Mouse (Mus musculus) hindbrain, embryonic 16.5 days (tissue): ENCODE results near the gene Gnl3l. TPM values are rescaled to one million over a fixed set of nuclear protein-coding genes. Genes with fewer than 3 reads are reported as not detected.
A peak's percentile ranks its signal among the peaks of the same experiment; 100 is the strongest.

Source experiments
- ATAC-seq: fragments of 200-750 bp; cut with Nextera tagmentation; 2 replicates; pipeline ENCODE4 v1.8.0; 2017; ENCODE audit warnings: moderate TSS enrichment, moderate library complexity
- H3K27ac ChIP-seq: fragments of 300-500 bp; sonication (generic); 2 replicates; pipeline ENCODE4 v1.5.1; 2014; ENCODE audit warnings: low read depth, mild to moderate bottlenecking, control low read depth, low read length, moderate library complexity
- H3K27me3 ChIP-seq: fragments of 300-500 bp; sonication (generic); replicated peaks from 2 replicates; pipeline ENCODE4 v1.6.1; 2014; ENCODE audit warnings: low read length; ENCODE audit not compliant: control insufficient read depth, insufficient read depth
- H3K36me3 ChIP-seq: fragments of 300-500 bp; sonication (generic); 2 replicates; pipeline ENCODE4 v1.6.1; 2014; ENCODE audit warnings: mild to moderate bottlenecking, low read length, moderate library complexity, mixed read lengths; ENCODE audit not compliant: control insufficient read depth, insufficient read depth
- H3K4me1 ChIP-seq: fragments of 300-500 bp; sonication (generic); 2 replicates; pipeline ENCODE4 v1.6.1; 2014; ENCODE audit warnings: low read depth, low read length; ENCODE audit not compliant: control insufficient read depth, insufficient read depth
- H3K4me2 ChIP-seq: fragments of 300-500 bp; sonication (generic); 2 replicates; pipeline ENCODE4 v1.6.1; 2014; ENCODE audit warnings: mild to moderate bottlenecking, low read length, control low read depth, moderate library complexity
- H3K4me3 ChIP-seq: fragments of 300-500 bp; sonication (generic); 2 replicates; pipeline ENCODE4 v1.5.1; 2014; ENCODE audit warnings: mild to moderate bottlenecking, low read length, control low read depth, moderate library complexity
- H3K9ac ChIP-seq: fragments of 300-500 bp; sonication (generic); 2 replicates; pipeline ENCODE4 v1.6.1; 2014; ENCODE audit warnings: low read depth, mild to moderate bottlenecking, control low read depth, low read length, moderate library complexity
- H3K9me3 ChIP-seq: fragments of 300-500 bp; sonication (generic); 2 replicates; pipeline ENCODE4 v1.6.1; 2014; ENCODE audit warnings: mild to moderate bottlenecking, low read length, moderate library complexity; ENCODE audit not compliant: control insufficient read depth
- WGBS: fragments of 180-500 bp; shearing (Covaris S2); extraction: QIAGEN DNeasy Blood & Tissue Kit; methylation state at CpG from one replicate; pipeline ENCODE4 v1.1.7; 2014; 5-methylcytosine and 5-hydroxymethylcytosine counted together
- polyA plus RNA-seq: library from polyadenylated mRNA; unstranded; fragments of >200 nt; fragmentation: Nextera tagmentation; extraction: Ambion mirVana; gene quantifications from 2 replicates; pipeline ENCODE4 v1.2.1, GENCODE M21; 2015

Gene Gnl3l
- 80.7 and 80.9 TPM in 2 replicates for polyA plus RNA-seq

DNA sequence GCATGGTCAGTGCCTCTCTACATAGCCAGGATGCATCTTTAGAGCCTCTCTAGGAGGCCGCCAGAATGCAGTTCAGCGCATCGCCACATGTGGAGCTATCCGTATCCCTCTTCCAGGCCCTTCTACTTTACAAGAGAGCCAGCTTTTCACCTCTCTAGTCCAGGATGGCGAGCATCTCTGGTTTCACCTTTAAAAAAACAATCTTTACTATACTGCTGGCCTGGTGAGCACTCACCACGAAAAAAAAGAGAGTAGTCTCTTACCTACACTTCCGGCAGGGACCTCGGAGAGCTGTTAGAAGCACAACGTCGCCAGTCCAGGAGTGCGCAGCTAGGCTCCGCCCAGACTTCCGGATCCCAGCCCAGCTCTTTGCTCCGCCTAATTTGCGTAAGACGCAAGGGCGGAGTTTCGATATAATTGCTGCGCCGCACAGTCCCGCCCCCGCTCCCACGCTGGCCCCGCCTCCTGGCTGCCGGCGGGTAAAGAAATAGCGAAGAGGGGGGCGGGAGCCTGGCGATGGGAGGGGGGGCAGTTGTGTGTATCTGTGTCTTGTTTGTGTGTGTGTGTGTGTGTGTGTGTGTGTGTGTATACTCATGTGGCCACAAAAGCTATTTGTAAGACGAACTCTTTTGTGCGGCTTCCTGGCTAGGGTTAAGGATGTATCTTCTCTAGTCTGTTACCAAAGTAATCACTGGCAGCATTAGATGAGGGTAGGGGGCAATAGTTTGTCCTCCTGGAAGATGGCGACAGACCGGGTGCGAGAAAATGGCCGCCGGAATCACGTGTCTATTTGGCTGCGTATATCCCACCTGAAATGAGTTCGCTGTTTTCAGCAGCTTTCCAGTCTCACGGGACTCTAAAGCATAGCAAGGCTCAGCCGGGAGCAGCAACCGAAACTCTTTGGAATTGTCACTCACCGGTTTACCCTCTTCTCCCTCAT is at the start of gene Gnl3l:
Gnl3l (minus strand) TSS at position 385 of the 940 bp plus-strand sequence.
- H3K4me1 ChIP-seq, result no peaks in the 10 kb centered on the region
- no peaks in the 10 kb centered on the region for H3K27me3 ChIP-seq
- 13% methylated on average over 40 of the region's 43 CpGs for WGBS
- H3K4me3 ChIP-seq, result peak within 1 kb of the TSS; percentile 46
- peak within 1 kb of the TSS; percentile 57 for H3K4me2 ChIP-seq
- H3K36me3 ChIP-seq, result 0 out of 2 replicates have a peak, but pooled peaks cover 2% of the 10 kb centered on the region
- ATAC-seq, result peak; percentile 97
- peak within 1 kb of the TSS; percentile 85 for H3K27ac ChIP-seq
- no peaks in the 10 kb centered on the region for H3K9me3 ChIP-seq
- peak within 1 kb of the TSS; percentile 60 for H3K9ac ChIP-seq

DNA sequence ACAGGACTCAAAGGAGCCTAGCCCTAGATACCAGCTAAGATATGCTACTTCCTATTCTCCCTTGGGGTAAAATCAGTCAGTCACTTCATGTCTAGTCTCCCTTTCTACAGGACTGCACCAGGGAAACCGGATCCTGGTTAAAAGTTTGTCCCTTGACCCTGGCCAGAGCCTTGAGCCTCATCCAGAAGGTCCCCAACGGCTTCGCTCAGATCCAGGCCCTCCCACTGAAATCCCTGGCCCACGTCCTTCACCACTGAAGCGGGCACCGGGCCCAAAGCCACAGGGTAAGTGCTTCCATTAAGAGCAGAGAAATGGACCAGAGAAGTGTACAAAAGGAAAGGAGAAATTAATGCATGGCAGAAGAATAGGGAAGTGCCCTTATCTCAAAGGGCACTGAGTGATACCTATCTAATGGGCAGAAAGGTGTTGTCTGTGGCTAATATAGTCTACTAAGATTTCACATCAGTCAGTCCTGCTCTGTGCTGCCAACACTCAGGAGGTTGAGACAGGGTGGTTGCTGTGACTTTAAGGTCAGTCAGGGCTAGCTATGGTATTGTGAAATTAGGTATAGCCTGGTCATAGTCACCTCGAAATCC is 49.0 kb upstream of the Gnl3l start:
- no peaks in the 10 kb centered on the region for H3K27me3 ChIP-seq
- H3K9me3 ChIP-seq, result no peaks in the 10 kb centered on the region
- no peak for ATAC-seq
- no peak overlapping the region for H3K9ac ChIP-seq
- H3K4me1 ChIP-seq, result no peaks in the 10 kb centered on the region
- no peak overlapping the region for H3K4me3 ChIP-seq
- H3K36me3 ChIP-seq, result 0 out of 2 replicates have a peak, but pooled peaks cover 4% of the 10 kb centered on the region
- WGBS, result 85% methylated on average over 7 of the region's 7 CpGs
- no peak overlapping the region for H3K4me2 ChIP-seq
- H3K27ac ChIP-seq, result no peak overlapping the region

DNA sequence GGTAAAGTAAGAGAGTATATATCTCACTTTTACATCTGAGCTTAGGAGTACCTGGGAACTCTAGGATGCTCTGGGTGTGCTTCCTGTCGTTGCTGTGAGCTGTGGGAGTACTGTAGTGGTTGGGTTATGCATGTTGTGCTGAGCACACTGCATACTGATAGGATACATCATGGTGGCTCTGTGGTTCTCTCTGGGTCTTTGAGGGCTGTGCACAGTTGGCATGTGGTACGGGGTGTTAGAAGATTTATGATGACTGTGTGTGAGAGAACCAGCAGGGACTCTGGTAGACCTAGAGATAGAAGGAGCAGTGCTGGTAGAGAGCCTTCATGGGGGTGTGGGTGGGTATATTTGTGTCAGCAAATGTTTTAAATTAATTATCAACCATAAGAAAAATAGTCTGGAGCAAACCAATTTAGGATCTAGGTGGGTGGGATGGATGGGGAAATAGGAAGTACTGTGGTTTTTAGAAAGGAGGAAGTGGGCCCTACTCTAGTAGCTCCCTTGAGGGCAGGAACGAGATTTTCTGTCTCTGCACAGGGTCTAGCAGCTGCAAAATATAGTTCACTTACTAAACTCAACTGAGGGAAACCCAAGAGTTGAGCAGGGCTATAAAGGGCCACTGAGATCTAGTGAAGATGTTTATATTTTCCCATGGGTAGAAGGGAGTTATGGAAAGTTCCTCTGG is 44.6 kb upstream of the Gnl3l start:
- no peak for ATAC-seq
- H3K27me3 ChIP-seq, result no peaks in the 10 kb centered on the region
- H3K36me3 ChIP-seq, result no peaks in the 10 kb centered on the region
- H3K9me3 ChIP-seq, result no peaks in the 10 kb centered on the region
- no peak overlapping the region for H3K9ac ChIP-seq
- H3K4me2 ChIP-seq, result no peak overlapping the region
- H3K4me1 ChIP-seq, result no peaks in the 10 kb centered on the region
- no peak overlapping the region for H3K4me3 ChIP-seq
- WGBS, result 64% methylated on average over 3 of the region's 3 CpGs
- H3K27ac ChIP-seq, result no peak overlapping the region

DNA sequence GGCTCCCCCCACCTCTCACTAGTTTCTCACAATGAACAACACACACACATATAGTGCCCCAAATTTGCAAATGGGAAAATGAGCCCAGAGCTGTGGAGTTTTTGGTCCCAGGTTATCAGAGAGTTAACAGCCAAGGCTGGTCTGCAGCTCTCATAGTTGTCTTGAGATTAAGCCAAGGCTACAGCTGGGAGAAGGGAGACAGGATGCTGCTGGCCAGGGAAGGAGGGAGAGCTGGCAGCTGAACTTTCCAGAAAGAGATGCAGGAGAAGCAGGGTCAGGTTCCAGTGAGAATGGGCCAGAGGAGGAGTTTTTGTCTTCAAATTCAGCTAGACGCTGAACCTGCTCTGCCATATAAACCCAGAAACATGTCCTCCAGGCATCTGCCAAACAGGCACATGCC is 42.2 kb upstream of the Gnl3l start:
- Histone ChIP-seq H3K4me1 (no peaks in the 10 kb centered on the region), H3K36me3 (no peaks in the 10 kb centered on the region), H3K4me3 (no peak overlapping the region), H3K9ac (no peak overlapping the region), H3K9me3 (no peaks in the 10 kb centered on the region), H3K27me3 (no peaks in the 10 kb centered on the region), H3K4me2 (no peak overlapping the region), H3K27ac (no peak overlapping the region)
- WGBS, result 57% methylated on average over 1 of the region's 1 CpGs
- ATAC-seq, result no peak

DNA sequence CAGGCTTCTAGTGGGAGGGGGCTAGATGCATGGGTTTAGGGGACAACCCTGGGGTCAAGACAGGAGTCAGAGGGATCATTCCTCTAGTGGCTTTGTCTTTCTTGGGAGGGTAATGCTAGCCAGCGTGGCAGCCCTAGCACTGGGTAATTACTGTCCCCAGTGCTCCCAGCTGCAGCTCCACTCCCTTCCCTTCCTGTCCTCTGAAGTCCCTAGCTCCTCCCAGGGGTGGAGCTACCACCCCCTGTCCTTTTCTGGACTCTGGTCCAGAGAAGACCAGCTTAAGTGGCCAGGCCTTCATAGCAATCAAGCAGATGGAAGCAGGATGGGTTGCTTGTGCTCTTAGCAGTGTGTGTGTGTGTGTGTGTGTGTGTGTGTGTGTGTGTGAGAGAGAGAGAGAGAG is 38.4 kb upstream of the Gnl3l start:
- Histone ChIP-seq H3K4me3 (no peak overlapping the region), H3K9ac (no peak overlapping the region), H3K9me3 (no peaks in the 10 kb centered on the region), H3K36me3 (no peaks in the 10 kb centered on the region), H3K27ac (no peak overlapping the region), H3K4me1 (no peaks in the 10 kb centered on the region), H3K27me3 (no peaks in the 10 kb centered on the region), H3K4me2 (no peak overlapping the region)
- ATAC-seq, result 0 out of 2 replicates have a peak, but pooled peaks have one; percentile 42
- 15% methylated on average over 1 of the region's 1 CpGs for WGBS

DNA sequence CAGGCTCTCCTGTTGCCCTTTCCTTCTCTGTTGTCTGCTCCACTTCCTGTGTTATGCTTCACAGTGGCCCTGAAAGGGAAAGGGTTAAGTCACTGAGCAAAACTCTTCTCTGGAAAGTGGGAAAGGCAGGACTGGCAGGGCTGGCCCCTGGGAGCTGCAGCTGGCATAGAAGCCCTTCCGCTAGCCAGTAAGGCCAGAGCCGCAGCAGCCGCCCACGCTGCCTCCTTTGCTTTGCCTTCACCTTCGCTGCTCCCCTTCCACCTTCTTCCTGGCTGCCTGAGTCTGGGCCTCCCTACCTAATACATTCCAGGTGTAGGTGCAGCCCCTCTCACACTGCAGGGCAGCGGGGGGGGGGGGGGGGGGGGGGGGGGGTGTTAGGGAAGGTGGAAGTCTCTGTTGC is 37.4 kb upstream of the Gnl3l start:
- no peak overlapping the region for H3K4me2 ChIP-seq
- H3K4me1 ChIP-seq, result peaks cover 4% of the 10 kb centered on the region
- no peak overlapping the region for H3K4me3 ChIP-seq
- no peak for ATAC-seq
- H3K9ac ChIP-seq, result no peak overlapping the region
- no peak overlapping the region for H3K27ac ChIP-seq
- H3K27me3 ChIP-seq, result no peaks in the 10 kb centered on the region
- H3K36me3 ChIP-seq, result no peaks in the 10 kb centered on the region
- no peaks in the 10 kb centered on the region for H3K9me3 ChIP-seq
- WGBS, result 53% methylated on average over 5 of the region's 6 CpGs

DNA sequence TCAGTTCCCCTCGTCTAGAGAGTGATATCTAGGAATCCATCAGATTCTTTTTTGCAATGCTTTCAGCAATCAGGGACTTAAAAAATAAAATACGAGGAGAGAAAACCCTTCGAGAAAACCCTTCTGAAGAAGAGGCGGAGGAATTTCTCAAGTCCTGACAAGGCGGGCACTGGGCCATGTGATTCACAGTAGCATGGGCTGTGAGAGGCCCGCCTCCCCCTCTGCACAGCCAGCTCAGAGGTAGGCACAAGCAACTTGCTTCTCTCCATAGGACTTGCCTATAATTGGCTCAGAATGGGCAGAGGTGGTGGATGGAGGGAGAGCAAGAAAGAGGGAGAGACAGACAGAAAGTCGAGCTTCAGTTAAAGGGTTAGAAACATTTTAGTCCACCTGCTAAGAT is 33.2 kb upstream of the Gnl3l start:
- Histone ChIP-seq H3K4me1 (peaks cover 14% of the 10 kb centered on the region), H3K4me2 (no peak overlapping the region), H3K27ac (no peak overlapping the region), H3K36me3 (no peaks in the 10 kb centered on the region), H3K9me3 (no peaks in the 10 kb centered on the region), H3K9ac (no peak overlapping the region), H3K4me3 (no peak overlapping the region), H3K27me3 (no peaks in the 10 kb centered on the region)
- 61% methylated on average over 7 of the region's 7 CpGs for WGBS
- no peak for ATAC-seq

DNA sequence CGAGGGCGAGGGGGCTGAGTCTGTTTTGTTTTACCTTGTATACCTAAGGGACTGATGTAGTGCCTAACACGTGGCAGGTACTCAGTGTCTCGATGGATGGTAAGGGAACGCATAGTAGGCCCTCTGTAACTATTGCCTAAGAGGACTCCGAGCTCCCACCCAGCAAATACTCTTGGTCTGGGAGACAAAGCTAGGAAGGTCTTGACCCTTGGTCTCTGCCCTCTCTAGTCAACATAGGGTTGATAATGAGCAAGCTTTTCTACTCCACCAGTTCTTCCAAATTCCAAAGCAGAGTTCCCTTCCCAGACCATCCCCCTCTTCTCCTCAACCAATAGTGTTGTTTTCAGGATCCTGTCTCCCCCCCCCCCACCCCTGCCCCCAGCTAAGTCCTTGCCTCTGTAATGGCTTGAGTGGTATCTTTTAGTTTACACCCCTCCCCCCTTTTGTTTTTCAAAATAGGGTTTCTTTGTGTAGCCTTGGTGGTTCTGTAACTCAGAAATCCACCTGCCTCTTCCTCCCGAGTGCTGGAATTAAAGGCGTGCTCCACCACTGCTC is 32.6 kb upstream of the Gnl3l start:
- ATAC-seq, result no peak
- Histone ChIP-seq H3K4me2 (peak overlapping the region; percentile 79), H3K4me1 (peaks cover 14% of the 10 kb centered on the region), H3K36me3 (no peaks in the 10 kb centered on the region), H3K4me3 (no peak overlapping the region), H3K9me3 (no peaks in the 10 kb centered on the region), H3K27ac (no peak overlapping the region), H3K9ac (no peak overlapping the region), H3K27me3 (no peaks in the 10 kb centered on the region)
- 59% methylated on average over 8 of the region's 8 CpGs for WGBS
